Mouse (Mus musculus): ENCODE results near the gene Zdhhc4. TPM values are rescaled to one million over a fixed set of nuclear protein-coding genes. Genes with fewer than 3 reads are reported as not detected.

Gene Zdhhc4
- polyA plus RNA-seq, 1 experiment from 2014 or later = 62.6 TPM

GRCm38 (mm10) chr5:143370416-143371145, 41.5 kb upstream of the Zdhhc4 start:
- 29% methylated on average over 17 of the region's 17 CpGs for WGBS
- no peak for DNase-seq (ENCODE audit: low spot score)
- H3K9ac ChIP-seq (ENCODE audit: low read length) = no peak overlapping the region
- no peak for TF ChIP-seq CTCF (IDR thresholded peaks at IDR 0.05; ENCODE audit: low read depth)
- TF ChIP-seq EP300 (optimal IDR thresholded peaks at IDR 0.05) = no peak
- no peaks in the 10 kb centered on the region for H3K9me3 ChIP-seq (ENCODE audit: control insufficient read depth, low read length)
- no peak for ATAC-seq (ENCODE audit: low FRiP score, low TSS enrichment)
- H3K27ac ChIP-seq (replicated peaks) = no peak overlapping the region
- no peak overlapping the region for H3K4me3 ChIP-seq (ENCODE audit: low read depth, low read length)
- H3K4me2 ChIP-seq (replicated peaks; ENCODE audit: low read depth) = no peak overlapping the region
- H3K36me3 ChIP-seq (ENCODE audit: control insufficient read depth, insufficient read depth, low read length) = no peaks in the 10 kb centered on the region
- H3K4me1 ChIP-seq (replicated peaks; ENCODE audit: control insufficient read depth, insufficient read depth) = no peaks in the 10 kb centered on the region
- no peaks in the 10 kb centered on the region; the same call in 1 of the 2 replicates for H3K27me3 ChIP-seq (ENCODE audit: control insufficient read depth, insufficient read depth, low read length)

GRCm38 (mm10) chr5:143369611-143370255, 40.7 kb upstream of the Zdhhc4 start:
- Histone ChIP-seq H3K9me3 (ENCODE audit: control insufficient read depth, low read length) (no peaks in the 10 kb centered on the region), H3K4me1 (replicated peaks; ENCODE audit: control insufficient read depth, insufficient read depth) (no peaks in the 10 kb centered on the region), H3K36me3 (ENCODE audit: control insufficient read depth, insufficient read depth, low read length) (no peaks in the 10 kb centered on the region), H3K27ac (replicated peaks) (no peak overlapping the region), H3K4me2 (replicated peaks; ENCODE audit: low read depth) (peak overlapping the region; percentile 27; the same call in 1 of the 2 replicates), H3K4me3 (ENCODE audit: low read depth, low read length) (0 out of 2 replicates have a peak overlapping the region, but pooled peaks have one; percentile 6), H3K9ac (ENCODE audit: low read length) (no peak overlapping the region), H3K27me3 (ENCODE audit: control insufficient read depth, insufficient read depth, low read length) (no peaks in the 10 kb centered on the region; the same call in 1 of the 2 replicates)
- 2% methylated on average over 36 of the region's 36 CpGs for WGBS
- TF ChIP-seq CTCF (IDR thresholded peaks at IDR 0.05; ENCODE audit: low read depth) = no peak
- TF ChIP-seq EP300 (optimal IDR thresholded peaks at IDR 0.05) = no peak
- ATAC-seq (ENCODE audit: low FRiP score, low TSS enrichment) = no peak
- DNase-seq (ENCODE audit: low spot score) = no peak

- no peaks in the 10 kb centered on the region for H3K4me1 ChIP-seq (replicated peaks; ENCODE audit: control insufficient read depth, insufficient read depth)
- ATAC-seq (ENCODE audit: low FRiP score, low TSS enrichment) = no peak
- 78% methylated on average over 3 of the region's 3 CpGs for WGBS
These were observed 38.9 kb upstream of the Zdhhc4 start for GRCm38 (mm10) chr5:143367931-143368330.

GRCm38 (mm10) chr5:143363678-143364615, 34.9 kb upstream of the Zdhhc4 start:
- Histone ChIP-seq H3K9ac (ENCODE audit: low read length) (peak overlapping the region; percentile 51), H3K27me3 (ENCODE audit: control insufficient read depth, insufficient read depth, low read length) (no peaks in the 10 kb centered on the region), H3K9me3 (ENCODE audit: control insufficient read depth, low read length) (no peaks in the 10 kb centered on the region), H3K27ac (replicated peaks) (no peak overlapping the region), H3K36me3 (ENCODE audit: control insufficient read depth, insufficient read depth, low read length) (no peaks in the 10 kb centered on the region), H3K4me2 (replicated peaks; ENCODE audit: low read depth) (peak overlapping the region; percentile 75), H3K4me1 (replicated peaks; ENCODE audit: control insufficient read depth, insufficient read depth) (no peaks in the 10 kb centered on the region), H3K4me3 (ENCODE audit: low read depth, low read length) (peak overlapping the region; percentile 44)
- ATAC-seq (ENCODE audit: low FRiP score, low TSS enrichment) (0 out of 2 replicates have a peak, but pooled peaks have one; percentile 49), DNase-seq (ENCODE audit: low spot score) (peak; percentile 49)
- WGBS = under 1% methylated on average over 45 of the region's 47 CpGs
- TF ChIP-seq CTCF (IDR thresholded peaks at IDR 0.05; ENCODE audit: low read depth) (no peak), EP300 (optimal IDR thresholded peaks at IDR 0.05) (no peak)

More at GRCm38 (mm10) chr5:143367931-143368330, 38.9 kb upstream of the Zdhhc4 start:
- DNase-seq (ENCODE audit: low spot score) = no peak
- no peaks in the 10 kb centered on the region; the same call in 1 of the 2 replicates for H3K27me3 ChIP-seq (ENCODE audit: control insufficient read depth, insufficient read depth, low read length)
- no peaks in the 10 kb centered on the region for H3K9me3 ChIP-seq (ENCODE audit: control insufficient read depth, low read length)
- H3K27ac ChIP-seq (replicated peaks) = no peak overlapping the region
- no peak overlapping the region for H3K4me2 ChIP-seq (replicated peaks; ENCODE audit: low read depth)
- H3K36me3 ChIP-seq (ENCODE audit: control insufficient read depth, insufficient read depth, low read length) = no peaks in the 10 kb centered on the region
- TF ChIP-seq EP300 (optimal IDR thresholded peaks at IDR 0.05) = no peak
- TF ChIP-seq CTCF (IDR thresholded peaks at IDR 0.05; ENCODE audit: low read depth) = no peak
- H3K9ac ChIP-seq (ENCODE audit: low read length) = no peak overlapping the region
- H3K4me3 ChIP-seq (ENCODE audit: low read depth, low read length) = no peak overlapping the region

DNA sequence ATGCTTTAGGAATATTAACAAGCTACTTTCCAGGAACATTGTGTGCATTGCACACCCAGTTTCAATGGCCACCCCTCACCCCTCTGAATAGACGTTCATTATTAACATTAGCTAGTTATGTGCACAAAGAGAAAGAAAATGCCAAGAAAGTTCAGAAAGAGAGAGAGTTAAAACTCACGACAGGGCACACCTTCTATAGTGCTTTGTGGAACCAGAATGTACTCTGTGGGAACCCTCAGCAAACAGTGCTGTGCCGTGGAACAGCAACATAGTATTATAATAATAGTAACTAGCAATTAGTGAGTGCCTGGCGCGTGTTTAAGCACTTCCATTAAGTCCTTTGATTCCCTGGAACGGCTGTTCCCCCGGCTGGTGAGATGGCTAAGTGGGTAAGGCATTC, 32.4 kb upstream of the Zdhhc4 start:
- no peaks in the 10 kb centered on the region for H3K27me3 ChIP-seq (ENCODE audit: control insufficient read depth, insufficient read depth, low read length)
- no peak for DNase-seq (ENCODE audit: low spot score)

More for the DNA sequence above, 32.4 kb upstream of the Zdhhc4 start:
- Histone ChIP-seq H3K4me3 (ENCODE audit: low read depth, low read length) (no peak overlapping the region), H3K9me3 (ENCODE audit: control insufficient read depth, low read length) (no peaks in the 10 kb centered on the region), H3K4me1 (replicated peaks; ENCODE audit: control insufficient read depth, insufficient read depth) (no peaks in the 10 kb centered on the region), H3K4me2 (replicated peaks; ENCODE audit: low read depth) (no peak overlapping the region), H3K27ac (replicated peaks) (no peak overlapping the region), H3K9ac (ENCODE audit: low read length) (no peak overlapping the region), H3K36me3 (ENCODE audit: control insufficient read depth, insufficient read depth, low read length) (no peaks in the 10 kb centered on the region)
- 33% methylated on average over 7 of the region's 7 CpGs for WGBS
- TF ChIP-seq EP300 (optimal IDR thresholded peaks at IDR 0.05) = no peak
- TF ChIP-seq CTCF (IDR thresholded peaks at IDR 0.05; ENCODE audit: low read depth) = no peak
- no peak for ATAC-seq (ENCODE audit: low FRiP score, low TSS enrichment)

All from stomach, postnatal 0 days (tissue).